Mouse (Mus musculus): ENCODE data around the gene Cep104.
A peak's percentile ranks its signal among the peaks of the same experiment; 100 is the strongest.

Cep104 gene

GRCm38 (mm10) chr4:153993505-153993904 lies 18.5 kb downstream of the Cep104 start:
- no peak for DNase-seq

GRCm38 (mm10) chr4:154005488-154005887 lies 30.5 kb downstream of the Cep104 start:
- DNase-seq: no peak

DNA sequence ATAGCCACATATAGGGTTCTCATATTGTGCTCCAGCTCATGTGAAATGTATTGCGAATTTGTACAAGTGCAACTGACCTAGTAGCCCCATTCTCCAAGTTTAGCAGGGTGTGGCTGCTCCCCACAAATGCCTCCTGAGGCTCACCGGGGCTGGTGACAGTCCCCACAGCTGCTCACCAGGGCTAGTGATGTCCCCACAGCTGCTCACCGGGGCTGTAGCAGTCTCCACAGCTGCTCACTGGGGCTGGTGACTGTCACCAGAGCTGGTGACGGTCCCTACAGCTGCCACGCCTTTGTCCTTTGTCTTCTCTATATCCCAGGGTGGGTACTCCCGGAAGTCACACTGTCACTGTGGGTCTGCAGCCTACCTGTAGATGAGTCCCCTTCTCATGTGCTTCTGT lies 31.3 kb downstream of the Cep104 start:
- DNase-seq: no peak

GRCm38 (mm10) chr4:154007759-154008158 lies 32.8 kb downstream of the Cep104 start:
- no peak for DNase-seq

DNA sequence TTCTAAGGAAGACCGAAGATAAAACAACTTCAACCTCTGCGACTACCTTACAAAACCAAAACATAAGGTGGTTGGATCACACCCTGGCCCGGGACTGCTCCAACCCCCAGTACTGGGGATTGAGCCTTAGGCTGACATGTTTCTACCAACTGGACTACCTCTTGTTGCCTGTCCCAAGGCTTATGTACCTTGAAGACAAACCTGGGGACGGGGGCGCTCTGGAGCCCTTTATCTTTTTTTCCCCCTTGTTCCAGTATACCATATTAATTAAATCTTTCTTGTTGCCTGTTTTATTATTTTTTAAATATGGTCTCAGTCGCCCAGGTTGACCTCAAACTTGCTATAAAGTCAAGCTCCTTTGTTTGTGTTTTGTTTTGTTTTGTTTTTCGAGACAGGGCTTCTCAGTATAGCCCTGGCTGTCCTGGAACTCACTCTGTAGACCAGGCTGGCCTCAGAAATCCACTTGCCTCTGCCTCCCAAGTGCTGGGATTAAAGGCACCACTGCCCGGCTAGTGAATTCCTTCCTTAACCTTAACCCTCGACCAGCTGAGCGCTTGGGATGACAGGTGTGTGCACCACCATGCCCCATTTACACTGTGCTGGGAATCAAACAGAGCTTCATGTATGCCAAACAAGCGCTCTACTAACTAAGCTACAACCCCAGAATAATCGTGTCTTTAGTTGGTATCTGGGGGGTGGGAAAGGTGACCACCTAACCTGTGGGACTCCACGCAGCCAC lies 36.1 kb downstream of the Cep104 start:
- no peak for DNase-seq

- DNase-seq: peak; percentile 76 to 81
These were observed 36.7 kb downstream of the Cep104 start, which contains the start of gene Lrrc47 for GRCm38 (mm10) chr4:154011646-154012089. Gene Lrrc47 (plus strand): TSS chr4:154011731.

DNA sequence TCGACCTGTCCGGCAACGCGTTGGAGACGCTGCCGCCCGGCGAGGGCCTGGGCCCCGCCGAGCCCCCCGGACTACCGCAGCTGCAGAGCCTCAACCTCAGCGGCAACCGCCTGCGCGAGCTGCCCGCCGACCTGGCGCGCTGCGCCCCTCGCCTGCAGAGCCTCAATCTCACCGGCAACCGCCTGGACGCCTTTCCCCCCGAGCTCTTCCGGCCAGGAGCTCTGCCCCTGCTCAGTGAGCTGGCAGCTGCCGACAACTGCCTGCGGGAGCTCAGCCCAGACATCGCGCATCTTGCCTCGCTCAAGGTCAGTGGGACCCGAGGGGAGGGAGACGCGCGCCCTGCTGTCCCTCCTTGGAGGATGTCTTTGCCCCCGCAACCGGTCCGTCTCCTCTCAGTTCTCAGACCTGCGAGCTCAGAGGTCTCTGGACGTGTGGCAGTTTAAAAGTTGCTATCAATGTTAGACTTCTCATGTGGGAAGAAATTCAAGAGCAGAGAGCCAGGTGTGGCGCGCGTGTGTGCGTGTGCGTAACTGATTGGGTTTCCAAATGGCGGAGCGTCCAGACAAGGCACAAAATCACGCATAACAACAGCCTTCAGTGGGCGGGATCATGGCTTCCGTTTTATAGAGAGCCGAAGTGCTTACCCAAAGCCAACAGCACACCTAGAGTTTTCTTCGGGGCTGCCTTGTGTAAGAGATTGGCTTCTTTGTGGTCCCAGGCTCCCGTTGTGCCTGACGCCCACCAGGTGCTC lies 37.3 kb downstream of the Cep104 start:
- no peak for DNase-seq

GRCm38 (mm10) chr4:154015476-154015875 lies 40.5 kb downstream of the Cep104 start:
- DNase-seq: peak in 1 of 2 experiments; percentile 66

GRCm38 (mm10) chr4:154019571-154019970 lies 44.6 kb downstream of the Cep104 start:
- DNase-seq: peak; percentile 72 to 82

DNA sequence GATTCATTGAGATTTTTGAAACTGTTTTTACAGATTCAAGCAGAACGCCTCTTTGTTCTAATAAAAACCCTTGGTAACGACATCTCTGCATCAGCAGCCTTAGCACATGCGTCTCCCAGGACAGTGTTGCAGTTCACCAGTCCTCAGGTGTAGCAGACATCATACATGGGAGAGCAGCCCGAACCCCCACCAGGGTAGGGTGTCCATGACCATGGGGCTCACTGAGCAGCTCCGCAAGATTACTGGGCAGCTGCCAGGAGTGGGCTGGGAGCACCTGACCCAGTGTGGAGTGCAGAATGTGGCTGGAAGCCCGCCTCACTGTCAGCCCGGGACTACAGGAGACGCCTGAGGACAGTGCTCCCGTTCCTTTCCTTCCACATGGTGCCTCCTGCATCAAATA lies 46.4 kb downstream of the Cep104 start:
- DNase-seq: peak; percentile 64 to 71

- peak; percentile 93 for DNase-seq
These were observed 47.4 kb downstream of the Cep104 start for GRCm38 (mm10) chr4:154022407-154022806.

GRCm38 (mm10) chr4:154022844-154023243 lies 47.9 kb downstream of the Cep104 start:
- DNase-seq: no peak

GRCm38 (mm10) chr4:154023754-154024601 lies 49.0 kb downstream of the Cep104 start:
- peak; percentile 38 to 49 for DNase-seq

DNA sequence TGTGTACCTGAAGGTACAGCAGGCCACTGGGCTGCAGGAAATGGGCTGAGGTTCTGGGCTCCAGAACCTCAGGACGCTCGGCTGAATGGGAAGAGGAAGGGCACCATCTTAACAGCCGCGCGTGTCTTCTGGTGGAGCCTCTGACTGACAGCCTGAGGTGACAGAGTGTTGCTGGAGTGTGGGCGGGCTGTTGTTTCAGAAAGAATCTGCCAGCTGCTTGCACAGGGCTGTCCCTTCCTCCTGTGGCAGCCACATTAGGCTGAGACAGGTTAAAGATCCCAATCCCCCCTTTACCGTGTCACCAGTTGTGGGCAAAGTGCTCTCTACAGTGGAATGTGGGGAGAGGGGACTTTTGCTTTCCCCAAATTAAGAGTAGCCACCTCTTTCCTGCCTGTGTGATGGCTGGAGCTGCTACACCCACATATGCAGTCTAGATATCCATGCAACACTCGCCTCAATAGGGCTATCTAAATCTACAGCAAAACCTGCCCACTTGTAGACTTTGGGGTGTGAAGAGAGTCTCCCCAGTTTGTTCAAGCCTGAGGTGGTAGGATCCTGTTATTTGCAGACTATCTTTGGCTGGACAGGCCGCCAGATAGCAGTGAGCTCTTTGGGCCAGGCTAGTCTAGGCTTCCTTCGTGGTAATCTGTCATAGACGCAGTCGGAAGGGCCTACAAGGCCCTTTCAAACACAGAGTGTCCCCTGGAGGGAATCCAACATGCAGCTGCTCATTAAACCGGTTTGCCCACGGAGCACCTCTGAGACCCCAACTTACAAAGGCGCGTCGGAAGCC lies 49.9 kb downstream of the Cep104 start:
- DNase-seq: peak in 1 of 2 experiments; percentile 41

DNA sequence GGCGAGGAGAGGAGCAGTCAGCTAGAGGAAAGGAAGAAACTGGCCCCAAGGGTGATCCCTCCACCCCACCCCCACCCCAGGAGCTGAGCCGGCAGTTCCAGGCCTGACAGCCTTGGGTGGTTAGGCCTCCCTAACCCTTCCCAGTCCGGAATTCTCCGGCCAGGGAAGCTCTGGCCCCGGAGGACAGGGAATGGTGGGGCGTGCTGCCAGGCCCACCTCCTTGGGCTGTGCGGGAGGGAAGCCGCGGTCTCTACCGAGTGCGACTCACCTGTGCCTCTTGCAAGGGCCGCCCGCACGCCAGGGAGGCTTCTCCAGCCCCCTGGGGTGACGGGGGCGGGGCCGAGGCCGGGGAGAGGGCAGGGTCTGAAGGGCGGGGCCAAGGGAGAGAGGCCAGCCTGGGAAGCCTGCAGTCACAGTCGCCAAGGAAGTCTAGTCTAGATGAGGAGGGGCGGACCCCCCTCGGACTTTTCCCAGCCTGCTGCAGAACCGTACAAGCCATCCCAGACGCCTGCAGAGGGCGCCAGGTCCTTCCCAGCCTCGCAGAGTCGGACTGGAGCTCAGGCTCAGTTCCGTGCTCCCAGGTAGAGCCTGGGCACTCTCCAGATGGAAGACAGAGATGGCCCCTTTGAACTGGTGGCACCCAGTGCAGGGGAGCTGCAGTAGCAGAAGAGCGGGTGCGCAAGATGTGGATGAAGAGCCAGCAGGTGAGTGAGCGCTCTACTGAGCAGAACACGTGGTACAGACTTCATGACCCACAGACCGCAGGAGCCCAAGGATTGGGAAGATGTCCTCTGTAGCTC lies 50.8 kb downstream of the Cep104 start, which contains the start of gene Smim1:
Gene Smim1 (minus strand): TSS at position 590 of the 800 bp plus-strand sequence.
- peak; percentile 95 to 96 for DNase-seq

DNA sequence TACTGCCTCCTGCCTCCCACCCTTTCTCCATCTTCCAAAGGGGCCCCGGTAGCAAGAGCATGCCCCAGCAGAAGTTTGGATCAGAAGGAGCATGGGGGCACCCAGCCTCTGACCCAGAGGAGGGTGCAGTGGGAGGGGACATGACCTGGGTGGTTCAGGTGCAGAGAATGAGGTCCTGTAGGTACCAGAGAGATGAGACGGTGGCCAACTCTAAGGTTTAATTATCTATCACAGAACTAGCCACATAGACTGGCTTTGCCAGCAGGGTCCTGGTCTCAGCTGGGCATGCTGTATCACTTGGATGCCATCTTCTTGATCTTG lies 51.4 kb downstream of the Cep104 start:
- DNase-seq: no peak

DNA sequence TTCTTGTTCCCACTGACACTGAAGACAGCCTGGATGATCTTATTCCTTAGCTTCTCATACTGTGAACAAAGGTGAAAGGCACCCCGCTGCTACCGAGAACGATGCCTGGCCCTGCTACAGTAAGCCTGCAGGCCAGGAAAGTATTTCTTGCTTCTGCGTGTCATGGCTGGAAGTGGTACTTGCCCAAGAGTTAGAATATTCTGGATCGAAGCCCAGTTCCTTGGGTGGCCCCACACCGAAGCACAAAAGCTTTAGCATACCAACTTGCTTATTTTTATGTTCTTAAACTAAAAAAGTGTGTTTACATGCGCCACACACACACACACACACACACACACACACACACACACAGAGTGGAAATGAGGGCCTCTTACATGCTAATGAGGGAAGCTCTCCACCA lies 53.1 kb downstream of the Cep104 start:
- no peak for DNase-seq

GRCm38 (mm10) chr4:154028646-154029045 lies 53.7 kb downstream of the Cep104 start:
- DNase-seq: peak in 1 of 2 experiments; percentile 37

DNA sequence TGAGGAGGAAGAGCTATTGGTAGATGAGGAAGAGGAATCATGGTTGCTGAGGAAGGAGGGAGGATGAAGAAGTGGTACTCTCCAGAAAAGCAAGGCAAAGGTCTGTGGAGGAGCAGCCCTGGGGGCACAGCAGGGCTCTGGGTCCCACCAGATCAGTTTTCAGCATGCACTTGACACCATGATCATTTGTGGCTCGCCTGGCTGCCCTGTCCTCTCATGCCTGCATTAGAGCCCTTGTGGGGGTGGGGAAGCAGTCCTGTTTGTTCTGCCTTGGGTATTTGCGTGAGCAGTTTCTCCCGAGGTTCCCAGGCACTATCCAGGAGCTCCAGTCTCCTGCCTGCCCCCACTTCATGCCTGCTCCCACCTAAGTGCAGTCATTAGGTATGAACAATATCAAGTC lies 62.1 kb downstream of the Cep104 start:
- DNase-seq: no peak

GRCm38 (mm10) chr4:154042577-154042976 lies 67.6 kb downstream of the Cep104 start, which contains the start of gene Ccdc27:
Gene Ccdc27 (minus strand): TSS chr4:154042677.
- DNase-seq: no peak

DNA sequence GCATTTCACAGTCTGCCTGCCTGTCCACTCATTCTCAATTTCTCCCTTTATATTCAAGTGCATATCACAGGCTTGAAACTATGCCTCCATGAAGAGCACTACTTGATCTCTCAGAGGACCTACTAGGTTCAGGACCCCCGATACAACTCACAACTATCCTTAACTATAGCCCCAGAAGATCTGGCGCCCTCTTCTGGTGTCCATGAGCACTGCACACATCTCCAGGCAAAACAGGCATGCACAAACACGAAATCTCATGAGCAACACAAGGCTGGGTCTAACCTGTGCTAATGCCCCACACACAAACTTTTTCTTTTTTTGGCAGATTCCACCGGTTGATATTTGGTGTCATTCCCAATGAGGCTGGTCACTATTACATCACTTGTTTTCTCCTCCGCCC lies 70.8 kb downstream of the Cep104 start:
- no peak for DNase-seq

All from kidney, adult 8-10 months (tissue).